Mouse (Mus musculus) midbrain, embryonic 15.5 days (tissue): ENCODE measurements around the gene Scimp. TPM values are rescaled to one million over a fixed set of nuclear protein-coding genes. Genes with fewer than 3 reads are reported as not detected.

Experiments
- ATAC-seq: fragments of 200-750 bp; cut with Nextera tagmentation; replicated peaks from 2 replicates; pipeline ENCODE4 v1.8.0; 2017; ENCODE audit warnings: moderate TSS enrichment
- H3K27ac ChIP-seq: fragments of 300-500 bp; sonication (generic); 2 replicates; pipeline ENCODE4 v1.5.1; 2015; ENCODE audit warnings: mild to moderate bottlenecking, inconsistent platforms
- H3K27me3 ChIP-seq: fragments of 300-500 bp; sonication (generic); replicated peaks from 2 replicates; pipeline ENCODE4 v1.6.1; 2015; ENCODE audit warnings: inconsistent platforms
- H3K36me3 ChIP-seq: fragments of 300-500 bp; sonication (generic); replicated peaks from 2 replicates; pipeline ENCODE4 v1.6.1; 2015; ENCODE audit warnings: inconsistent platforms
- H3K4me1 ChIP-seq: fragments of 300-500 bp; sonication (generic); 2 replicates; pipeline ENCODE4 v1.6.1; 2015; ENCODE audit warnings: inconsistent platforms
- H3K4me2 ChIP-seq: fragments of 300-500 bp; sonication (generic); 2 replicates; pipeline ENCODE4 v1.6.1; 2015; ENCODE audit warnings: inconsistent platforms, mild to moderate bottlenecking, moderate library complexity
- H3K4me3 ChIP-seq: fragments of 300-500 bp; sonication (generic); 2 replicates; pipeline ENCODE4 v1.5.1; 2015; ENCODE audit warnings: mild to moderate bottlenecking, inconsistent platforms
- H3K9ac ChIP-seq: fragments of 300-500 bp; sonication (generic); 2 replicates; pipeline ENCODE4 v1.6.1; 2015; ENCODE audit warnings: mild to moderate bottlenecking, inconsistent platforms
- H3K9me3 ChIP-seq: fragments of 300-500 bp; sonication (generic); 2 replicates; pipeline ENCODE4 v1.6.1; 2016; ENCODE audit warnings: inconsistent platforms
- WGBS: fragments of 180-500 bp; shearing (Covaris S2); methylation state at CpG from one replicate; pipeline ENCODE4 v1.1.7; 2015; ENCODE audit warnings: mixed read lengths; 5-methylcytosine and 5-hydroxymethylcytosine counted together
- microRNA-seq: library from miRNA; unstranded; fragments of <30 nt; microRNA quantifications from one replicate; pipeline ENCODE4, GENCODE M21; 2016
- polyA plus RNA-seq: library from polyadenylated mRNA; unstranded; fragments of >200 nt; fragmentation: Nextera tagmentation; extraction: Ambion mirVana; gene quantifications from 2 replicates; pipeline ENCODE4 v1.2.1, GENCODE M21; 2015

The Scimp gene
- polyA plus RNA-seq, 1 experiment from 2014 or later = not detected

DNA sequence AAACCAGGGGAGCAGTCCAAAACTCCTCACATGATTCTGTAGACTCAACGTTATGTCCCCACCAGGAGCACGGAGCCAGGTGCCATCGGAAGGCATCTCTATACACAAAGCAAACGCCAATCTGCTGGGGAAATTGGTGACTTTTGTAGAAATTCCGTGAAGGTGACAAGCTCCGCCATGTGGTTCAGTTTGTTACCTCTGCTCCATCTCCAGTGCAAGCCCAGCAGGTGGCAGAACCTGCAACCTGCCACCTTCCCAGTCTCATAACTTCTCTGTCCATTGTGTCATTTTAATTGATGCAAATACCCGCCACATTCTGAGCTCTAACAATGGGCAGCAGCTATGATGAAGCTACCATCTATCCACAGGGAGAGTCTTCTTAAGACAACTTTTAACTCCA is 57.4 kb downstream of the Scimp start:
- Histone ChIP-seq H3K4me2 (no peak overlapping the region), H3K27me3 (no peaks in the 10 kb centered on the region), H3K4me3 (no peak overlapping the region), H3K36me3 (no peaks in the 10 kb centered on the region), H3K9me3 (no peaks in the 10 kb centered on the region), H3K27ac (no peak overlapping the region), H3K4me1 (peaks cover 7% of the 10 kb centered on the region; the same call in 1 of the 2 replicates), H3K9ac (no peak overlapping the region)
- 52% methylated on average over 7 of the region's 7 CpGs for WGBS
- ATAC-seq = no peak

DNA sequence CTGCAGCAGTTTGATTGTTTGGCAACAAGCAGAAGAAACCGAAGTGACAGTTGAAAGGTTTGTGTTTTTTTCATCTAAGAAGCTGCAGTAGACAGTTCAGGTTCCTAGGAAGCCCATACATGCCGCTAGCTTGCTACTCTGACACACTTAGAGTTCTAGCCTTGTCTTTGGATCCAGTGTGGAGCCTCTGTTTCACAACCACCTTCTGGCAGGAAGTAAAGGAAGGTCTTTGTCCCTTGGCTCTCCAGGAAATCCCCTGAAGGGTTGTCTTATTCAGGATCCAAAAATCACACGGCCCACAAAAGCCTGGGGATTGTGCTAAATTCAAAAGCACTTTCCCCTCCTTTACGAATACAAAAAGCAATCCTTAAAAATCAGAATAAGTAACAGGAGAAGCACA is 57.9 kb downstream of the Scimp start:
- Histone ChIP-seq H3K4me2 (no peak overlapping the region), H3K27ac (no peak overlapping the region), H3K4me3 (no peak overlapping the region), H3K9ac (no peak overlapping the region), H3K9me3 (no peaks in the 10 kb centered on the region), H3K27me3 (no peaks in the 10 kb centered on the region), H3K4me1 (peaks cover 7% of the 10 kb centered on the region; the same call in 1 of the 2 replicates), H3K36me3 (no peaks in the 10 kb centered on the region)
- ATAC-seq = no peak
- WGBS = 60% methylated on average over 4 of the region's 4 CpGs

DNA sequence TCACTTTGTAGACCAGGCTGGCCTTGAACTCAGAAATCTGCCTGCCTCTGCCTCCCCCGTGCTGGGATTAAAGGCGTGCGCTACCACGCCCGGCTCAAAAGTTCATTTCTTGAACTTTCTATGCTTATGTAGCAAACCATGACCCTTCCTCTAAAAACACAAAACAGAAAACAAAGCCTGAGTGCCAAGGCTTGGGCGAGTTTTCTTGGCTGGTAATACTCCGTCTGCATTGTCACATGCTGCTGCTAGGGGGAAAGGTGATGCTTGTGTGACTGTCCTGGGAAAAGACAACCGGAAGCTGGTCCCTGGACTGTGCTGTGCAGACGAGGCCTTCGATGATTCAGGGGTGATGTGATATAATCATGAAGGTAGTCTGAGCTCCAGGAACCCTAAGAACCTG is 59.2 kb downstream of the Scimp start:
- Histone ChIP-seq H3K9me3 (no peaks in the 10 kb centered on the region), H3K4me3 (no peak overlapping the region), H3K27ac (no peak overlapping the region), H3K27me3 (no peaks in the 10 kb centered on the region), H3K4me2 (no peak overlapping the region), H3K9ac (no peak overlapping the region), H3K36me3 (no peaks in the 10 kb centered on the region), H3K4me1 (peaks cover 7% of the 10 kb centered on the region; the same call in 1 of the 2 replicates)
- no peak for ATAC-seq
- 94% methylated on average over 10 of the region's 10 CpGs for WGBS

DNA sequence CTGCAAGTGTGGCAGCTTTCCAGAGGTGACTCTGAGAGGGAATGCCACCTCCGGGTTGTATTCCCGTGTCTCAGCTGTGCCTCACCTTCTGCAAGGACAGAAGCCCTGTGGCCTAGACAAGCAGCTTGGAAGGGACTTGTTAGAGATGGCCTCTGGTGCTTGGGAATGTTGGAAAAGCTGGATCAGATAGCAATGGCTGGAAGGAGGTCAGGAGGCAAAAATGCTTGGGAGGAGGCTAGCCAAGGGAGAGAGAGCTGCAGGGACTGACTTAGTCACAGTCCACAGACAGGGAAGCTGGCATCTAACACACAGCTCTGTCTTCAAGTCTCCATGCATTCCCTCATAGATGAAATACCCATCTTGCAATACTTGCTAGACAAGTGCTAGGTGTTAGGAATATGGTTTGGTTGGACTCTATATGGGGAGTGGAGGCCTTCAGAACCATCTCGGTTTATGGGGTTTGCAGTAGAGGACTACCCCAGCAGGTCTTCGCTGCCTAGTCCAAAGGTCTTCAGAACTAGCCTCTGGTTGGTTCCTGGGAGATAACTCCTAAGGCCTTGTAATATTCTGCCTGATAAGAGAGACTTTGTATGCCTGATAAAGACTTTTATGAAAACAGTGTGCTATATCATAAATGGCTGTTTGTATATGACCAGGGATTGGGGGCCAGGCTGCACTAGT is 59.9 kb downstream of the Scimp start:
- ATAC-seq = no peak
- Histone ChIP-seq H3K4me2 (no peak overlapping the region), H3K27ac (no peak overlapping the region), H3K4me3 (no peak overlapping the region), H3K9ac (no peak overlapping the region), H3K4me1 (peaks cover 7% of the 10 kb centered on the region; the same call in 1 of the 2 replicates), H3K27me3 (no peaks in the 10 kb centered on the region), H3K9me3 (no peaks in the 10 kb centered on the region), H3K36me3 (no peaks in the 10 kb centered on the region)
- WGBS = 87% methylated on average over 4 of the region's 4 CpGs

DNA sequence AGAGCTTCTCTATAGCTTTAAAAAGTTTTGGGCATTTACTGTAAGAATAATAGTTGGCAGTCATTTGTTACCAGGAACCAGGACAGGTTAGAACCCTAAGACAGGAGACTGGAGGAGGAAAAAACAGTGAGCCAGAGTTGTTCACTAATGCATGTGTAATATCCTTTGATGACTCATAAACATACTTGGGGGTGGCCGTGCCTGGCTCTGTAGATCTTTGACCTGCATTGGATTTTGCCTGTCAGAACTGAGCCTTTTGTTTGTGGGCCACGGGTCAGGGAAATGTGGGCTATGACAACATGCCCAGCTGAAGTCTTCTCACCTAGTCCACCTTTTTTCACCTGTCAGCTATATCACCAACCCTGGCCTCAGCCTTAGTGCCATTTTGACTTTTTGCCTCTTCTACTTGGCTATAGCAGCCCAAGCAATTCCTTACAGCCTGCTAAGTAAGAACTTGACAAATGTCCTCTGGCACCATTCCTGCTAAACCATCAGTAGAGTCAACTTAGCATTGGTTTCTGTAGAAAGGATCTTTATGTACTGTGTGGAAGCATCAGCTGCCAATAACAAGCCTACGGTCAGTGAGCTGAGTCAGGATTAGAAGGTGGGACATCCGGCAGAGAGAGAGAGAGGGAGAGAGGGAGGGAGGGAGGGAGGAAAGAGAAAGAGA is 64.4 kb downstream of the Scimp start:
- whole genome bisulfite sequencing = 77% methylated on average over 4 of the region's 4 CpGs
- H3K4me3 ChIP-seq = no peak overlapping the region
- H3K9ac ChIP-seq = no peak overlapping the region
- H3K9me3 ChIP-seq = no peaks in the 10 kb centered on the region
- H3K4me2 ChIP-seq = no peak overlapping the region
- H3K4me1 ChIP-seq = no peaks in the 10 kb centered on the region
- no peak overlapping the region for H3K27ac ChIP-seq
- no peaks in the 10 kb centered on the region for H3K36me3 ChIP-seq
- ATAC-seq = no peak
- H3K27me3 ChIP-seq = no peaks in the 10 kb centered on the region

DNA sequence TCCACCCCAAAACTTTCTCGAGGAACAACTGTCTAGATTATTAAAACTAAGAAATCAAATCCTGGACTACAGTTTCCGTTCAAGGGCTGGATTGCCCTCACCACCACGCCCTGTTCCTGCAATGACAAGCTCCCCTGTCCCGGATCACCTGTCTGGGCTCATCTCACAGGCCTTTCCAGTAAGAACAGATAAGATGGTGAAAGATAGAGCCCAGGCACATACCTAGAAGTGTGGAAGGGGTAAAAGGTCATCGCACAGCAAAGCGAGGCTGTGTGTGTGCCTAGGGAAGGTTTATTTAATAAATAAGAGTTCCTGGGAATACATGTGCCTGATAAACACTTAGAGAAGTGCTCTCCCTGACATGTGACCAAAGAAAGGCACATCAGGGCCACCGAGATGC is 66.8 kb downstream of the Scimp start:
- H3K27ac ChIP-seq = no peak overlapping the region
- H3K36me3 ChIP-seq = no peaks in the 10 kb centered on the region
- no peak overlapping the region for H3K4me3 ChIP-seq
- no peak overlapping the region for H3K4me2 ChIP-seq
- no peaks in the 10 kb centered on the region for H3K27me3 ChIP-seq
- 87% methylated on average over 7 of the region's 7 CpGs for WGBS
- H3K4me1 ChIP-seq = no peaks in the 10 kb centered on the region
- no peak for ATAC-seq
- no peak overlapping the region for H3K9ac ChIP-seq
- no peaks in the 10 kb centered on the region for H3K9me3 ChIP-seq

DNA sequence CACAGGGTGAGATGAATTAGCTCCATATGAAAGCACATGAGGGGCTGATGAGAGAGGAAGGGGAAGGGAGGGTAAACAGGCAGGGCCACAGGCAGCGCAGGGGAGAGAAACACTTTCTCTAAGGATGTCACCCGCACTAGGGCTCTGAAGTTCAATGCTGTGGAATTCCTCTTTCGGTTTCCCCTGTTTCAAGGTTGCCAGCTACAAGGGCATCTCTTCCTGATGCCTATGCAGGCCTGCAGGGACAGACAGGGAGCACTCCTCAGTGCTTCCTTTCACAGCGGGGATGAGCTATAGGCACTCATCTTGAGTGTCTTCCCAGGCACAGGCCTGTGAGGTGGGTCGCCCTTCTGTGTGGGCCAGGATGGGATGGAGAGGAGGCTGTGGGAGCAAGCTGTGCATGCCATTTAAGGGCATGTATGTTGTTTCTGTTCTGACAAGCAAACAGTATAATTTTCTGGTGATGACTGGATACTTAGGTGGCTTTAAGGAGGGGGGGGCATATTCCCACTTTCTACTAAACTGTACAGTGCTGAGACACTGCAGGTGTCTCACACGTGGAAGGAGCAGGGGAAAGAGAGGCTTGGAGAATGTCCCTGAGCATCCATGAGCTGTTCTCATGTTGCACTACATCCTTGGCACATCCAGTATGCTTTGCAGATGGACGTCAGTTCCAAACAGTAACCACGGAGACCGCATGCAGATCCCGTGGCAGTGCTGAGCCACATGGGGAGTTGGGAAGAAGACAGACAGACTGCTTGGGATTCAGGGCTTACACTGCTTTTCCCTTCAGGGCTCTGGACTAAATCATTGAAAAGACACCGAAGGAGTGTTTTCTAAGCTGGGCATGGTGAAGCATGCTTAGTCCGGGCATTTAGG is 69.6 kb downstream of the Scimp start:
- Histone ChIP-seq H3K4me2 (no peak overlapping the region), H3K27ac (no peak overlapping the region), H3K4me1 (no peaks in the 10 kb centered on the region), H3K4me3 (no peak overlapping the region), H3K9ac (no peak overlapping the region), H3K36me3 (no peaks in the 10 kb centered on the region), H3K27me3 (no peaks in the 10 kb centered on the region), H3K9me3 (no peaks in the 10 kb centered on the region)
- 74% methylated on average over 12 of the region's 12 CpGs for WGBS
- no peak for ATAC-seq

DNA sequence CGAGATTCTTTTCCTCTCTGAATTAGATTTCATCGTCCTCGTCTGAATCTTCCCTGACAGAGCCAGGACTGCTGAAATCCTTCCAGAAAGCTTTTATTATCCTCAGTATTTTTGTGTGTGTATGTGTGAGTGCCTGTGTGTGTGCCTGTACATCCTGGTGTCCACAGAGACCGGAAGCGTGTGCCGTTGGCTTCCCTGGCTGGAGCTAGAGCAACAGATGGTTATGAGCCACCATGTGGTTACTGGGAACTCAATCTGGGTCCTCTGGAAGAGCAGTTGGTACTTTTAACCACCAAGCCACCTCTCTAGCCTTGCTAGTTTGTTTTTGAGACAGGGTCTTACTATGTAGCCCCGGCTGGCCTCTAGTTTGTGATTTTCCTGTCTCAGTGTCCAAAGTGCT is 70.3 kb downstream of the Scimp start:
- Histone ChIP-seq H3K4me3 (no peak overlapping the region), H3K4me2 (no peak overlapping the region), H3K9me3 (no peaks in the 10 kb centered on the region), H3K36me3 (no peaks in the 10 kb centered on the region), H3K27ac (no peak overlapping the region), H3K9ac (no peak overlapping the region), H3K4me1 (no peaks in the 10 kb centered on the region), H3K27me3 (no peaks in the 10 kb centered on the region)
- no peak for ATAC-seq
- WGBS = 91% methylated on average over 7 of the region's 7 CpGs

DNA sequence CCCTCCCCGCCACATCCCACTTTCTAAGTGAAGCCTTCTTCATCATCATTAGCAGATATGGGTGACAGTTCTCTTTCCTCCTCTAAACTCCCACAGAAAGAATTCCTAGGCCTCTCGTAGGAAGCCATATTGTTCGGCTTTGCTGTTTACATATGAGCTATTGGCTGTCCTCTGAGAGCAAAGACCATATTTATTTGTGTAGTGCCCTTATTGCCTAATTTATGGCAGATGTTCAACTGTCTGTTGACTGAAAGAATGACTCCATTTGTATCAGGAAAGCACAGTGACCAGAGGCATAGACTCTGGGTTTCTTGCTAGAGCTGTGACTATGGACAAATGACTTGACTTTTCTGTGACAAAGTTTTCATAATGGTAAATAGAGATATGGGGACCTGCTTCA is 70.8 kb downstream of the Scimp start:
- no peak overlapping the region for H3K4me3 ChIP-seq
- no peak overlapping the region for H3K4me2 ChIP-seq
- WGBS = 91% methylated on average over 3 of the region's 3 CpGs
- H3K27ac ChIP-seq = no peak overlapping the region
- no peak for ATAC-seq
- no peaks in the 10 kb centered on the region for H3K9me3 ChIP-seq
- no peaks in the 10 kb centered on the region for H3K4me1 ChIP-seq
- H3K36me3 ChIP-seq = no peaks in the 10 kb centered on the region
- no peaks in the 10 kb centered on the region for H3K27me3 ChIP-seq
- H3K9ac ChIP-seq = no peak overlapping the region

Small RNAs within 50 kb of the gene (microRNA-seq; reads per million reads assigned to microRNA genes)
- gene Gm22760 = not detected

Other genes starting within 250 kb of the Scimp start
- gene Mink1, start 249.7 kb downstream of the Scimp start, polyA plus RNA-seq = 17.9 and 18.7 TPM in 2 replicates
- gene 4930544D05Rik, start 196.7 kb downstream of the Scimp start, polyA plus RNA-seq = not detected in 2 replicates
- gene Chrne, start 193.4 kb downstream of the Scimp start, polyA plus RNA-seq = not detected in 2 replicates
- gene Gp1ba, start 173.5 kb downstream of the Scimp start, polyA plus RNA-seq = 0.11 and 0.14 TPM in 2 replicates
- gene Rnf167, start 165.4 kb downstream of the Scimp start, polyA plus RNA-seq = 114 and 122 TPM in 2 replicates
- gene Slc25a11, start 165.1 kb downstream of the Scimp start, polyA plus RNA-seq = 180 and 181 TPM in 2 replicates
- 659 and 665 TPM in 2 replicates for gene Pfn1, start 157.9 kb downstream of the Scimp start, polyA plus RNA-seq
- 8.0 and 8.3 TPM in 2 replicates for gene Eno3, start 155.4 kb downstream of the Scimp start, polyA plus RNA-seq
- 171 and 173 TPM in 2 replicates for gene Spag7, start 143.2 kb downstream of the Scimp start, polyA plus RNA-seq
- 23.5 and 25.0 TPM in 2 replicates for gene Camta2, start 124.5 kb downstream of the Scimp start, polyA plus RNA-seq
- gene Inca1, start 112.4 kb downstream of the Scimp start, polyA plus RNA-seq = 1.0 and 1.7 TPM in 2 replicates
- 1.9 TPM in 2 replicates for gene Kif1c, start 112.0 kb downstream of the Scimp start, polyA plus RNA-seq
- 16.7 and 16.8 TPM in 2 replicates for gene Zfp3, start 48.4 kb downstream of the Scimp start, polyA plus RNA-seq
- gene Rabep1, start 32.2 kb upstream of the Scimp start, polyA plus RNA-seq = 85.6 and 93.1 TPM in 2 replicates
- 121 and 127 TPM in 2 replicates for gene Nup88, start 157.4 kb upstream of the Scimp start, polyA plus RNA-seq
- 68.2 and 70.4 TPM in 2 replicates for gene Rpain, start 157.6 kb upstream of the Scimp start, polyA plus RNA-seq
- 160 and 166 TPM in 2 replicates for gene C1qbp, start 170.4 kb upstream of the Scimp start, polyA plus RNA-seq
- gene Dhx33, start 191.9 kb upstream of the Scimp start, polyA plus RNA-seq = 15.3 and 16.2 TPM in 2 replicates
- gene Mis12, start 207.0 kb upstream of the Scimp start, polyA plus RNA-seq = 37.5 and 39.2 TPM in 2 replicates
- gene Derl2, start 207.3 kb upstream of the Scimp start, polyA plus RNA-seq = 28.8 and 33.1 TPM in 2 replicates
- 718 and 742 TPM in 2 replicates for gene 6330403K07Rik, start 220.9 kb upstream of the Scimp start, polyA plus RNA-seq